Mouse (Mus musculus) forebrain, postnatal 0 days (tissue): ENCODE results near the gene Nprl3. TPM values are rescaled to one million over a fixed set of nuclear protein-coding genes. Genes with fewer than 3 reads are reported as not detected.

ENCODE experiments used
- ATAC-seq: fragments of 200-750 bp; cut with Nextera tagmentation; 2 replicates; pipeline ENCODE4 v1.8.0; 2017; ENCODE audit warnings: mild to moderate bottlenecking, moderate library complexity
- DNase-seq: peaks from one replicate; pipeline ENCODE4 v3.0.0-alpha.2; 2015
- H3K27ac ChIP-seq: fragments of 300-500 bp; sonication (generic); 2 replicates; pipeline ENCODE4 v1.5.1; 2014; ENCODE audit warnings: low read depth, mild to moderate bottlenecking, antibody characterized with exemption, low read length, moderate library complexity, mixed read lengths
- H3K27me3 ChIP-seq: fragments of 300-500 bp; sonication (generic); 2 replicates; pipeline ENCODE4 v1.6.1; 2014; ENCODE audit warnings: mild to moderate bottlenecking, low read length, mixed read lengths; ENCODE audit not compliant: insufficient read depth
- H3K36me3 ChIP-seq: fragments of 300-500 bp; sonication (generic); 2 replicates; pipeline ENCODE4 v1.6.1; 2014; ENCODE audit warnings: mild to moderate bottlenecking, moderate library complexity; ENCODE audit not compliant: insufficient read depth
- H3K4me1 ChIP-seq: fragments of 300-500 bp; sonication (generic); 2 replicates; pipeline ENCODE4 v1.6.1; 2014; ENCODE audit warnings: antibody characterized with exemption; ENCODE audit not compliant: insufficient read depth
- H3K4me2 ChIP-seq: fragments of 300-500 bp; sonication (generic); 2 replicates; pipeline ENCODE4 v1.6.1; 2014; ENCODE audit warnings: low read depth, mild to moderate bottlenecking, moderate library complexity
- H3K4me3 ChIP-seq: fragments of 300-500 bp; sonication (generic); 2 replicates; pipeline ENCODE4 v1.5.1; 2014; ENCODE audit warnings: low read depth, low read length, mixed read lengths
- H3K9ac ChIP-seq: fragments of 300-500 bp; sonication (generic); 2 replicates; pipeline ENCODE4 v1.6.1; 2014; ENCODE audit warnings: mild to moderate bottlenecking
- H3K9me3 ChIP-seq: fragments of 300-500 bp; sonication (generic); 2 replicates; pipeline ENCODE4 v1.6.1; 2016; ENCODE audit warnings: low read length
- CTCF ChIP-seq: sonication (generic); IDR thresholded peaks from 2 replicates; pipeline ENCODE4 v1.5.1; 2016; ENCODE audit warnings: antibody characterized with exemption, control low read depth, low read depth
- WGBS: fragments of 180-500 bp; shearing (Covaris S2); extraction: QIAGEN DNeasy Blood & Tissue Kit; methylation state at CpG from one replicate; pipeline ENCODE4 v1.1.7; 2014; 5-methylcytosine and 5-hydroxymethylcytosine counted together
- polyA plus RNA-seq: library from polyadenylated mRNA; unstranded; fragments of >200 nt; fragmentation: Nextera tagmentation; extraction: Ambion mirVana; gene quantifications from 2 replicates; pipeline ENCODE4 v1.2.1, GENCODE M21; 2015
- total RNA-seq: library from RNA; depleted of rRNA; stranded (reverse); fragments of >200 nt; gene quantifications from 2 replicates; pipeline ENCODE4 v1.2.3, GENCODE M21; 2014; rRNA removed

The Nprl3 gene
- total RNA-seq, result 34.6 and 51.9 TPM in 2 replicates
- 32.0 and 38.1 TPM in 2 replicates for polyA plus RNA-seq

- under 1% methylated on average over 54 of the region's 54 CpGs for WGBS
- peak within 1 kb of the TSS; percentile 59 for H3K4me2 ChIP-seq
- peaks cover 5% of the 10 kb centered on the region; the same call in 1 of the 2 replicates for H3K4me1 ChIP-seq
- H3K4me3 ChIP-seq, result peak within 1 kb of the TSS; percentile 83
- H3K27me3 ChIP-seq, result no peaks in the 10 kb centered on the region
- H3K9me3 ChIP-seq, result no peaks in the 10 kb centered on the region
- ATAC-seq (peak; percentile 100), DNase-seq (peak; percentile 97)
- TF ChIP-seq CTCF, result no peak
- H3K27ac ChIP-seq, result peak within 1 kb of the TSS; percentile 97
- peak within 1 kb of the TSS; percentile 99 for H3K9ac ChIP-seq
- H3K36me3 ChIP-seq, result no peaks in the 10 kb centered on the region
Observed at GRCm38 (mm10) chr11:32267188-32267884, at the start of gene Nprl3. TSS of gene Nprl3 (minus strand) at chr11:32267707.

GRCm38 (mm10) chr11:32316009-32316408, 48.5 kb upstream of the Nprl3 start:
- H3K4me2 ChIP-seq, result no peak overlapping the region
- H3K9me3 ChIP-seq, result no peaks in the 10 kb centered on the region
- no peak overlapping the region for H3K4me3 ChIP-seq
- 92% methylated on average over 3 of the region's 3 CpGs for WGBS
- no peaks in the 10 kb centered on the region for H3K36me3 ChIP-seq
- H3K9ac ChIP-seq, result no peak overlapping the region
- no peaks in the 10 kb centered on the region for H3K4me1 ChIP-seq
- no peak for ATAC-seq
- no peak for TF ChIP-seq CTCF
- no peak overlapping the region for H3K27ac ChIP-seq
- DNase-seq, result no peak
- H3K27me3 ChIP-seq, result no peaks in the 10 kb centered on the region

DNA sequence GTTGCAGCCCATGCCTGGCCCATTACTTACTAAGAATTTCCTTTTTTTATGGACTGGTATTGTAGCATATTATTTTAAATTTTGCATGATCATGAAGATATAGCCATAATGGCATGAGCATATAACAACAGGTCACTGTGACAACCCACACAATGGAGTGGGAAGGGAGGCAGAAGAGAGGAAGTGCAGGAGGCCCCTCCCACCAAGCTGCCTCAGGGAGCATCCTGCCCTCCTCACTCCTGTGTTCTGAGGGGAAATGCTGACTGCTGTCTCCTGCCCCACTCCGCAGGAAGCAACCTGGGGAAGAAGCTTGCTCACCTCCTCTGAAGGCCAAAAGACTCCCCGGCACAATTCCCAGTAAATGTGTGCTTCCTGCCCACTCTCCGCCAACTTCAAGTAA, 42.4 kb upstream of the Nprl3 start:
- H3K9ac ChIP-seq, result no peak overlapping the region
- H3K27ac ChIP-seq, result no peak overlapping the region
- TF ChIP-seq CTCF, result no peak
- H3K4me1 ChIP-seq, result no peaks in the 10 kb centered on the region
- no peak overlapping the region for H3K4me2 ChIP-seq
- DNase-seq (no peak), ATAC-seq (no peak)
- H3K27me3 ChIP-seq, result no peaks in the 10 kb centered on the region
- H3K36me3 ChIP-seq, result no peaks in the 10 kb centered on the region
- WGBS, result 72% methylated on average over 3 of the region's 3 CpGs
- no peaks in the 10 kb centered on the region for H3K9me3 ChIP-seq
- H3K4me3 ChIP-seq, result no peak overlapping the region

DNA sequence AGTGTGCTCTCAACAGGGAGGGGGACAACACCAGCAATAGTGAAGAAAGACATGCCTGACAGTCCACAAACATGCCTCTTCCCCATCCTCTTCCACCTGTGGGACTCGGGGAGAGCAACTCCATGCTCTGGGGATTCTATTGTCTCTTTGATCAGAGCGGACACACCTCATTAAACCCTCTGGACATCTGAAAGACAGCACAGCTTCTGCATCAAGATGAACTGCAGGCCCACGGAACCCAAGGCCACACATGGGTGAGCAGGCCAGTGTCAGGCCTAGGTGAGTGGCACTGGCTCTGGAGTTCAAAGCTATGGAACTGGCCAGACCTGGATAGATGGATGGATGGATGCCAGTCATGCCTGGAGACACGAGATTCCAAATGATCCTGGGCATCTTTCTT, 41.9 kb upstream of the Nprl3 start:
- ATAC-seq (no peak), DNase-seq (no peak)
- Histone ChIP-seq H3K9ac (no peak overlapping the region), H3K27ac (no peak overlapping the region), H3K27me3 (no peaks in the 10 kb centered on the region), H3K9me3 (no peaks in the 10 kb centered on the region), H3K4me2 (no peak overlapping the region), H3K4me1 (no peaks in the 10 kb centered on the region), H3K36me3 (no peaks in the 10 kb centered on the region), H3K4me3 (no peak overlapping the region)
- TF ChIP-seq CTCF, result no peak
- WGBS, result 53% methylated on average over 4 of the region's 4 CpGs

DNA sequence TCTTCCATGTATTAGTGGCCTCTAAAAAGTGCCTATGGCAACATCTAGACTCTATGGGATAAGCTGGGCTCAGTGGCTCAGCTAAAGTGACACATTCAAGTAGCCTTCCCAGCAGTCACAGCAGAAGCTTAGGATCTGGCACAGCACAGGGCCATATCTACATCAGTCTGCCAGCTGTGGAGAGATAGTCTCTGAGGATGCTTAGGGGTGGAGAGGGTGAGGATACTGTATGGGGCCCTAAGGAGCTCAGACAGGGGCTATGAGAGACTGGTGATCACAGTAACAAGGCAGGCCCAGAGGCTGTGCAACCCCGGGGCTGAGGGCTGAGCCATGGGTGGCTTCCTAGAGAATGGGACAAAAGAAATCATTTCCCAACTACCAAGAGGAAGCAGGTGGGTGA, 39.5 kb upstream of the Nprl3 start:
- no peak for TF ChIP-seq CTCF
- Histone ChIP-seq H3K27ac (no peak overlapping the region), H3K4me2 (no peak overlapping the region), H3K36me3 (no peaks in the 10 kb centered on the region), H3K4me1 (peaks cover 7% of the 10 kb centered on the region; the same call in 1 of the 2 replicates), H3K27me3 (no peaks in the 10 kb centered on the region), H3K9ac (no peak overlapping the region), H3K4me3 (no peak overlapping the region), H3K9me3 (no peaks in the 10 kb centered on the region)
- DNase-seq (no peak), ATAC-seq (no peak)
- 64% methylated on average over 1 of the region's 1 CpGs for WGBS

DNA sequence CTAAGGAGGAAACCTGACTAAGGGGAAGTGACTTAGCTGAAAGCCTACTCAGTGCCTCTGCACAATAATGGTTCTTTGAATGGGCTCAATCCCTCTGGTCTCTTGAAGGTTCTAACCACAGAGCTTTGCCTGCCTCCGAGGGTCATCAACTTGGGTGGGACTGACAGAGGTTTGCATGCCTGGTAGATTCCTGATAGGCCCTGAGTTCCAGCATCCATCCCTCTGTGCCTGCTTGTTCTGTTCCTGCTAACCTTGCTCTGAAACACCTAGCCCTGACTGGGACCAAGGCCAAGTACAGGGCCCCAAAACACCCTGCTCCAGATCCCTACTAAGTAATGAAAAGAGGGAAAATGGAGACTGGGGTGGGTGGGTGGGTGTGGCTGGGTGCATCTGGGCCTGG, 35.9 kb upstream of the Nprl3 start:
- Histone ChIP-seq H3K4me3 (no peak overlapping the region), H3K36me3 (no peaks in the 10 kb centered on the region), H3K4me2 (no peak overlapping the region), H3K9me3 (no peaks in the 10 kb centered on the region), H3K4me1 (peaks cover 7% of the 10 kb centered on the region; the same call in 1 of the 2 replicates), H3K27ac (0 out of 2 replicates have a peak overlapping the region, but pooled peaks have one; percentile 15), H3K27me3 (no peaks in the 10 kb centered on the region), H3K9ac (no peak overlapping the region)
- ATAC-seq (no peak; the same call in 1 of the 2 replicates), DNase-seq (no peak)
- 85% methylated on average over 1 of the region's 1 CpGs for WGBS
- TF ChIP-seq CTCF, result no peak

DNA sequence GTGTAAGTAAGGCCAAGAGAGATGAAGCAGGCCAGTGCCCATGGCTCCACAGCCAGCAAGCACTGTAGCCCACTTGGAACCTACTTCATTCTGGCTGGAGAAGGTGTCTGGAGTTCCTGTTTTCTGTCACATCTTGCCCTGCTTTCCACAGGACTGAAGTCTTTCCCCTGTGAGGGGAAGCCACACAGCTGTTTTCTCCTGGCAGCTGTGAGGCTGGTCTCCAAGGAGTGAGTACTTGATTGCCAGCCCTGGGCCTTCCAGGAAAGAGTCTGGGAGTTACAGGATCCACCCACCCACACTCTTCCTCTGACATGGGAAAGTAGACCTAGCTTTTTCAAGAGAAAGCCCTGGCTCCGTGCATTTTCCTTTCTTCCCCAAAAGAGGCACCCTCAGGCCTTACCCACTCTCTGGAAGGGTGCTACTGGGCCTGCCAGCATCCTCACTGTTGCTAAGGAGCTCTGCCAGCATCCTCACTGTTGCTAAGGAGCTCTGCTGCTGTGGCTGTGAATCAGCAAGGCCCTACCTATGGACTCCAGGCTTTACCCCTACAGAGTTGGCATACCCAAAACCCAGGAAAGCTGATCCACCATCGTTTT, 35.4 kb upstream of the Nprl3 start:
- no peak overlapping the region for H3K4me2 ChIP-seq
- WGBS, result 25% methylated on average over 2 of the region's 2 CpGs
- no peaks in the 10 kb centered on the region for H3K9me3 ChIP-seq
- no peak; the same call in 1 of the 2 replicates for TF ChIP-seq CTCF
- H3K4me3 ChIP-seq, result no peak overlapping the region
- peaks cover 7% of the 10 kb centered on the region; the same call in 1 of the 2 replicates for H3K4me1 ChIP-seq
- H3K9ac ChIP-seq, result no peak overlapping the region
- H3K27ac ChIP-seq, result 0 out of 2 replicates have a peak overlapping the region, but pooled peaks have one; percentile 15
- H3K27me3 ChIP-seq, result no peaks in the 10 kb centered on the region
- ATAC-seq, result peak; percentile 93
- H3K36me3 ChIP-seq, result no peaks in the 10 kb centered on the region
- DNase-seq, result peak; percentile 78
